Mouse (Mus musculus): Measurements from ENCODE around the gene Cd5l.
"Not testable (repeated sequence)": the region's sequence is repeated elsewhere in the genome, so short reads cannot be mapped to it uniquely, and the experiment has no call there.

Cd5l gene

DNA sequence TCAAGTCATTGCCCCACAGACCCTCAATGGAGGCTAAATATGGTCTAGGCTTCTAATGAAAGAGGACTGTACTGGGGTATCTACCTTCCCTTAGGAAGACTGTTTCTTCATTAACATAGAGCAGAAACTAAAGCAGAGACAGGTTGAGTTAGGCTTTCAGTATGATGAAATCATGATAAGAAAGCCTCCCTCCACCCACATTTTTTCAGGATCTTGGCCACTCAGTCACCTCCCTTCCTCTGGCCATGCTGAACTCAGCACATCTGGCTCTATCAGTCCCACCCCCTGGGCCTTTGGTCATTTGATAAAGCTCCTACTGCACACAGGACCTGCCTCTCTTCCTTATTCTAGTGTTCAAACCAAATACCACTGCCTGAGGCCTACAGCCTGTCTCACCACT lies at the start of gene Cd5l:
TSS of gene Cd5l (plus strand) at position 301 of the 400 bp plus-strand sequence.
- no peak for DNase-seq

DNA sequence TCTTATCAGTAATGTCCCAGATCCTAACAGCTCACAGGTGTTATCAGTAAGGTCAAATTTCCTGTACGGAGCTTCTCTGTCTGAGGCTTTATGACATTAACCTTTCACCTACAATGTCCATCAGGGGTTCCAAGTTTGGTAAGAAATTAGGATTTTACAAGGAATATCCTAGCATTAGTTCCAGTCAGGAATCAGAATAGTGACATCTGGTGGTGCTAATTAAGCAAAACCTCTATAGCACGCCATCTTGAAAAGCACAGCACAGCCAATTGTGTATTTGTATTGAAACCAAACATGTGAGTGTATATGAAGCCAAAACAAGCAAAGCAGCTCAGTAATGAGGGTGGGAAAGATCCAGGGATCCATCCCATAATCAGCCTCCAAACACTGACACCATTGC lies 47.8 kb upstream of the Cd5l start:
- no peak for DNase-seq

- DNase-seq: no peak
Observed at GRCm38 (mm10) chr3:87322557-87322956, 35.1 kb upstream of the Cd5l start.

GRCm38 (mm10) chr3:87323778-87324177 lies 33.9 kb upstream of the Cd5l start:
- no peak for DNase-seq

DNA sequence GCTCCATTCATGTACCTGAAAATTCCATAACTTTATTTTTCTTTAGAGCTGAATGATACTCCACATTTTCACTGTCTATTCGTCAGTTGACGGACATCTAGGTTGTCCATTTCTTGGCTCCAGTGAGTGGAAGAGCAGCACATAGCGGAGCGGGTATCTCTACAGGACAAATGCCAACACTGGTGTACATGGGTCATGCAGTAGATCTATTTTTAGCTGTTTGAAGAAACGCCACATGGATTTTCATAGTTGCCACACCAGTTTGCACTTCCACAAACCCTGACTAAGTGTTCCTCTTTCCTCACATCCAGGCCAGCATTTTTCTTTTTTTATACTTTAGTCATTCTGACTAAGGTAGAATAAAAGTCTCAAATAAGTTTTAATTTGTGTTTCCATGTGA lies 19.8 kb upstream of the Cd5l start:
- DNase-seq: no peak

DNA sequence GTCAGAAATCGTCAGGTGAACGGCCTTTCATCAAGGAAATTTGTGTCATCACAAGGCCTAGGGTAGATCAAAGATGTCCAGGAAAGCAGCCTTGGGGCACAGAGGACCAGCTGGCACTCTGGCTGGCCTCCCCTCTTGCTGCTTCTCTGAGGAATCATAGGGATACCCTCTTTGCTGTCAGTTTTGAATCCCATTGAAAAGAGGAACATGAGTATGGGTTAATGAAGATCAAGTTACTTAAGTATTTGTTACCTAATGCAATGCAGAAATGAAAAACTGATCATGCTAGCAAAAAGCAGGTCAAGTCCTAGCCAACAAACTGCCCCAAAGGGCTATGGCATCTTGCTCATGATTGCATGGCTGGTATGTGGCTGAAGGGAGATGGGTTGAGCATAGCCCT lies 6.7 kb upstream of the Cd5l start:
- not testable (repeated sequence) for DNase-seq

DNA sequence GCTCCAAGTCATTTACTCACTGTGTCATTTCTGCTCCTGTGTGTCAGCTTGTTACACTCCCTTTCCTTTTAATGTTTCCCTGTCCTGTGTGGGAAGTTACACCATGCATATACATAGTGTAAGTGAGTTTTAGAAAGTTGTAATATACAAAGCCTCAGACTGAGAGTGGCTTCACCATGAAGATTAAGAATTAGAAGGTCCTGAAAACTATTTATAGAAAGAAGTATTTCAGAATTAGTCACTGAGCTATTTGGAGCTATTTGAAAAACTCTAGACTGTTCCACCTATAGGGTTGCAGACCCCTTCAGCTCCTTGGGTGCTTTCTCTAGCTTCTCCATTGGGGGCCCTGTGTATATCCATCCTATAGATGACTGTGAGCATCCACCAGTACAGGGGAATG lies 1.5 kb downstream of the Cd5l start:
- no peak for DNase-seq

GRCm38 (mm10) chr3:87360466-87360865 lies 2.8 kb downstream of the Cd5l start:
- no peak for DNase-seq

- no peak for DNase-seq
Observed at GRCm38 (mm10) chr3:87365691-87366090, 8.0 kb downstream of the Cd5l start.

DNA sequence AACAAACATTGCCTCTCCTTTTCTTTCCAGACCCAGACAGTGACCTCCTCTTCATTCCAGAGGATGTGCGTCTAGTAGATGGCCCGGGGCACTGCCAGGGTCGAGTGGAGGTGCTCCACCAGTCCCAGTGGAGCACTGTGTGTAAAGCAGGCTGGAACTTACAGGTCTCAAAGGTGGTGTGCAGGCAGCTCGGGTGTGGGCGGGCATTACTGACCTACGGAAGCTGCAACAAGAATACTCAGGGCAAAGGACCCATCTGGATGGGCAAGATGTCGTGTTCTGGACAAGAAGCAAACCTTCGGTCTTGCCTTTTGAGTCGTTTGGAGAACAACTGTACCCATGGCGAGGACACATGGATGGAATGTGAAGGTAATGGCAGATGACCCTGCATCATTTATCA lies 9.8 kb downstream of the Cd5l start:
- DNase-seq: no peak

DNA sequence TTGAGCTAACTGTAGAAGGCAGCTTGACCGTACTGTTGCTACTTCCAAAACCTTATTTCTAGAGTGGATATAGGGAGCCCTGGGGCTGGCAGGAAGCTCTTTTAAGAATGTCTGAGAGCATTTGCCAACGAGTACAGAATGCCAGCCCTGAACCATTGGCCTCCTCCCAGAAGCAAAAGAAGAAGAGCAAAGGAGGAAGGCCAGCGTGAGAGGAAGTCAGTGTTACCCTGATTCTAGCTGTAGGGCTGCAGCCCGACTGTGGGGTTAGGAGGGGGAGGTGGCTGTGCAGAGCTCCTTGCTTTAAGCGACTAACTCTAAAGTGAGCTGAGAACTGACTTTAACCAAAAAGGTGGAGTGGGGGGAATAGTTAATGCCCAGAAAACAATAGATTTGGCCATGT lies 11.5 kb downstream of the Cd5l start:
- no peak for DNase-seq

- no peak for DNase-seq
Observed at GRCm38 (mm10) chr3:87376195-87377165, 18.8 kb downstream of the Cd5l start, which contains the start of gene Fcrl1. TSS of gene Fcrl1 (plus strand) at chr3:87376387.

DNA sequence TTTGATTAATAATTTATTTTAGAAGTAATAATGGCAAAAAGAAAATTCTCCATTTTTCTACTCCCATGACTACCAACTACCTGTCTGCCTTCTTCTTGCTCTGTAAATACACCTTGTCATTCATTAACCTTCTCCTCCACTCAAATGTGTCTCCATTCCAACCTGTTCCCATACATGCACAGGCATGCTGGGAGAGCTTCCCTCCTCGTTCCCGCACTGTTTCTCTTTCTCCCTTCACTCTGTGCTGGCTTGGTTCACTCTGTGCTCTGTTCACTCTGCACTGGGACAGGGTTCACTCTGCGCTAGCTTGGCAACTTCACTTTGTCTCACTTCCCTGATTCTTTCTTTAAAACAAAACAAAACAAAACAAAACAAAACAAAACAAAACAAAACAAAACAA lies 19.5 kb downstream of the Cd5l start:
- DNase-seq: peak; percentile 9

- DNase-seq: no peak
Observed at GRCm38 (mm10) chr3:87377719-87378118, 20.0 kb downstream of the Cd5l start.

- DNase-seq: not testable (repeated sequence)
Observed at GRCm38 (mm10) chr3:87379641-87380315, 22.1 kb downstream of the Cd5l start.

- no peak for DNase-seq
Observed at GRCm38 (mm10) chr3:87381806-87382712, 24.4 kb downstream of the Cd5l start.

DNA sequence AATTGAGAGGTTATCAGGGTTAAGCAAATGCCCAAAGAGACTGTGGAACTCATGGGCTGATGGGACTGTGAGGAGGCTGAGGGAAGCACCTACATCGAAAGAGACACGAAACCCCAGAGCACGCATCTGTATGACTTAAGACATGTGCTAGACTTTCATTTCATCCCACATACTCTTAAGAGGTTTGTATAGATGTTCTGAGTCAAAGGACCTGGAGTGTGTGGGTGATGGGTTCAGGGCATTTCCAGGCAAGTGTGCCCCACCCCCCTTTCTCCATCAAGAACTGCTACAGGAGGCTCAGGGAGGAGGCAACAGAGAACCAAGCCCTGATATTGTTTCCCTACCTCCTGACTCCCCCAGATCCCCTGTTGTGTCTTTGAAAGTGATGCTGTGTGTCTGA lies 25.6 kb downstream of the Cd5l start:
- no peak for DNase-seq

DNA sequence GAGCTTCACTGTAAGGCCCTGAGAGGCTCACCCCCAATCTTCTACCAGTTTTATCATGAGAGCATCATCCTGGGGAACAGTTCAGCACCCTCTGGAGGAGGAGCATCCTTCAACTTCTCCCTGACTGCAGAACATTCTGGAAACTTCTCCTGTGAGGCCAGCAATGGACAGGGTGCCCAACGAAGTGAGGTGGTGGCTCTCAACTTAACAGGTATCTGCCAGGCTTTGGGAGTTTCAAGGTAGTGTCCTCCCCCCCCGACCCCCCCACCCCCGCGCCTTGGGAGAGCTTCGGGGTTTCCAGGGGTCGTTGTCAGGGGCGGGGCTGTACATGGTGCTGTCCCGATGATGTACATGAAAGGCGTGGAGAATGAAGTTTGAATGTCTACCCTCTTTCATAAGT lies 27.4 kb downstream of the Cd5l start:
- no peak for DNase-seq

- DNase-seq: peak; percentile 21
Observed at GRCm38 (mm10) chr3:87390935-87391334, 33.3 kb downstream of the Cd5l start.

DNA sequence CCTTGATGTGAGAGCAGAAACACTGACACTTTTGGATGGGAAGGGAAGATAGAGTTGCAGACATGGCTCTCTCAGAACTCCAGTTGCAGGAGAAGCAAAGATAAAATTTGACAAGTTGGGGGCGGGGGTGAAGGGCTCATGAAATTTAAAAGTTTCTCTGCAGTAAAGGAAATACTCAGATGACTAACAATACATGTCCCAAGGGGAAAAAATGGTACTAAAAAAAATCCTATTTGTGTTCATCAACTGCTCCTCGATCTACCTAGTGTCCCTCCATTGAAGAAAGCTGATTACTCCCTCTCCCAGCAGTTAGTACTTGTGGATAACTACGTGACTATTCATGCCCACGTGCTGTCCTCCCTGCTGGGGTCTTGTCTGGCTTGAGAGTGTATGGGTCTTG lies 41.1 kb downstream of the Cd5l start:
- no peak for DNase-seq

GRCm38 (mm10) chr3:87399906-87400305 lies 42.2 kb downstream of the Cd5l start:
- DNase-seq: no peak

DNA sequence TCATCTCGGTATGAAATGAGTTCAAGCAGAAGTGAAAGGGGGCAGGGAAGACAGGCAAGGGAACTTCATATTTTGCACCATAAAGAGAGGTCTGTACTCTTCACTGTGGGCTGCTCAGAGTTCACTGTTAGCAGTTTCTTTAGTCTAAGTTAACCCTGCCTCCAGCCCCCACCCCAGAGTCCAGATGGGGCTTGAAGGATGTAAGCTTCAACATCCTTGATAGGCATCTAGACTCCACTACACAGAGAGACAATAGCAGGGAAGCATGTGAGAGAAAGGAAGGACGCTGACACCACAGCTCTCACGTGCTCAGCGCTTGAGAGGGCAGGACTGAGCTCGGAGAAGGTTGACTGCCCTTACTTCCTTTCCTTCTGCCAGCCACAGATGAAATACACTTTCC lies 43.6 kb downstream of the Cd5l start:
- no peak for DNase-seq

- DNase-seq: no peak
Observed at GRCm38 (mm10) chr3:87408171-87408570, 50.5 kb downstream of the Cd5l start.
